Mouse (Mus musculus): ENCODE results near the gene Atp6v1g1. TPM values are rescaled to one million over a fixed set of nuclear protein-coding genes. Genes with fewer than 3 reads are reported as not detected.

Gene Atp6v1g1
- total and polyA plus RNA-seq, 3 experiments: 78.7 to 143 (median 95.1) TPM

DNA sequence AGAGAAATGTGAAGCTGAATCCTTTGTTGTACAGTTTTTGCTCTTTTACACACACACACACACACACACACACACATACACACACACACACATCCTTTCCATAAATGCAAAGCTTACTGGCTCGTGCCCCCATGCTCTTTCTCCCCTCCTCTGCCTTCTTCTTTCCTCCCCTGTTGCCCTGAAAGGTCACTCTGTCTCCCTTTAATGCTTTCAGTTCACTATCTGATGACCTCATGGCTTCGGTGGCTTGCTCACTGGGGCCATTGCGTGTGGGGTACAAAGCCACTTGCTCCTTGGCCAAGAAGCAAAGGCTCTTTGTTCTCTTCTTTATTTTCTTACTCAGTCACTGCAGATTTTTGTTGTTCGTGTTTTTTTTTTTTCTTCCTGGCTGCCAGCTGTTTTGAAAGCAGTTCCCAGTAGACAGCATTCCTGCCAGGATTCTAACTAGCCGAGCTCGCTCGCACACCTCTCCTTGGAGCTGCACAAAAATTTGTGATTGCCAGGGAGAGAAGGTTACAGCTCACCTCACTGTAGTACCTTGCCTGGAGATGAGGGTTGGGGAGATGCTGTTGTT, 25.7 kb downstream of the Atp6v1g1 start:
- in situ Hi-C loops (cut with MboI; ENCODE audit: low pct_ligation_motif_present, low pct_unique_long_range_greater_than_20kb, low sequenced_read_pairs) (loop anchor here (25.0 kb wide), 1 partner anchor 358 kb away; the partner anchor contains the start of gene Col27a1), dilution Hi-C loops (cut with MboI; ENCODE audit: extremely low pct_ligation_motif_present, extremely low pct_unique_long_range_greater_than_20kb, low sequenced_read_pairs) (no loop called here)
- no peak overlapping the region for H3K4me2 ChIP-seq (ENCODE audit: insufficient read depth, low read depth, poor library complexity, severe bottlenecking)
- H3K4me3 ChIP-seq (replicated peaks in 1 of 3; ENCODE audit: low read depth in 2 of 3, low read length in 2 of 3, poor library complexity in 1 of 3): no peak overlapping the region
- DNase-seq (ENCODE audit: extremely low read depth): no peak
- H3K27me3 ChIP-seq (replicated peaks): no peaks in the 10 kb centered on the region
- H3K27ac ChIP-seq (ENCODE audit: insufficient read depth, low read depth): no peak overlapping the region
- no peak overlapping the region for H3K9ac ChIP-seq (ENCODE audit: insufficient read depth, low read depth)
- H3K9me3 ChIP-seq (replicated peaks; ENCODE audit: low read length): peaks cover 12% of the 10 kb centered on the region
- no peaks in the 10 kb centered on the region for H3K4me1 ChIP-seq (ENCODE audit: control insufficient read depth in 1 of 2, insufficient read depth in 2 of 2)
- no peak for TF ChIP-seq CHD2 (IDR thresholded peaks at IDR 0.05; ENCODE audit: low read length)
- TF ChIP-seq E2F4 (IDR thresholded peaks at IDR 0.05; ENCODE audit: insufficient replicate concordance, low read depth, low read length): no peak
- TF ChIP-seq MAFK (IDR thresholded peaks at IDR 0.05; ENCODE audit: insufficient replicate concordance, low read length): no peak
- TF ChIP-seq ETS1 (conservative IDR thresholded peaks at IDR 0.05; ENCODE audit: low read depth, low read length): no peak
- no peak for TF ChIP-seq POLR2A (IDR thresholded peaks at IDR 0.05; ENCODE audit: low read depth, low read length)
- no peak for TF ChIP-seq ELF1 (IDR thresholded peaks at IDR 0.05; ENCODE audit: low read depth, low read length)
- TF ChIP-seq USF1 (IDR thresholded peaks at IDR 0.05; ENCODE audit: low read depth, low read length): no peak
- no peak for TF ChIP-seq POLR2AphosphoS2 (IDR thresholded peaks at IDR 0.05; ENCODE audit: low read depth, low read length)
- TF ChIP-seq USF2 (conservative IDR thresholded peaks at IDR 0.05; ENCODE audit: low read depth, low read length): no peak
- no peak for TF ChIP-seq NELFE (IDR thresholded peaks at IDR 0.05; ENCODE audit: low read depth, low read length)
- no peak for TF ChIP-seq CHD1 (IDR thresholded peaks at IDR 0.05; ENCODE audit: low read depth, low read length)
- no peak for TF ChIP-seq UBTF (IDR thresholded peaks at IDR 0.05; ENCODE audit: low read depth, low read length)
- TF ChIP-seq MEF2A (IDR thresholded peaks at IDR 0.05; ENCODE audit: borderline replicate concordance, low read depth, low read length): no peak
- TF ChIP-seq RCOR1 (conservative IDR thresholded peaks at IDR 0.05; ENCODE audit: low read depth, low read length): no peak
- TF ChIP-seq TBP (conservative IDR thresholded peaks at IDR 0.05; ENCODE audit: low read depth, low read length): no peak
- TF ChIP-seq NRF1 (IDR thresholded peaks at IDR 0.05; ENCODE audit: low read depth, low read length): no peak
- H3K79me2 ChIP-seq (replicated peaks; ENCODE audit: control insufficient read depth, extremely low read depth, insufficient read depth, poor library complexity, severe bottlenecking): no peaks in the 10 kb centered on the region
- peaks cover 57 to 81% of the 10 kb centered on the region in 2 experiments for H3K36me3 ChIP-seq (replicated peaks in 1 of 2; ENCODE audit: control insufficient read depth in 1 of 2, insufficient read depth in 1 of 2, low read length in 1 of 2)

DNA sequence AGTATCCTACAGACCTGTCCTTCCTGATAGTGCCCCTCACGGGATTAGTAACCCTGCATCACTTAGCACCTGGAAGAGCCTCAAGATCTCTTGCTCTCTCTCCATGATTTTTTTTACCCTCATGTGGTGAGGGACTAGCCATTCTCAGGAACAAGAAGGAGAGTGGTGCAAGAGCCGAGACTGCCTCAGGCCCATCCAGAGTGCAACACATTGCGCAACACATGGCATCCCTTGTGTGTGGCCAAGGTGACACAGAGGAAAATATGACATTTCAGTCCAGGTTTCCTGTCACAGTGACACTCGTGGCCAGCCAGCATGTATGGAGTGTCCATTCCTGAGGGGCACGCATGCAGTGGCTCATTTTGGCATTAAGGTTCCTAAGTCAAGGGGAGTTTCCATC, 28.0 kb downstream of the Atp6v1g1 start:
- in situ Hi-C loops (cut with MboI; ENCODE audit: low pct_ligation_motif_present, low pct_unique_long_range_greater_than_20kb, low sequenced_read_pairs): loop anchor here (25.0 kb wide), 1 partner anchor 360 kb away; the partner anchor contains the start of gene Col27a1
- no peaks in the 10 kb centered on the region for H3K27me3 ChIP-seq (replicated peaks)
- peaks cover 15% of the 10 kb centered on the region for H3K9me3 ChIP-seq (replicated peaks; ENCODE audit: low read length)
- no peak overlapping the region for H3K4me2 ChIP-seq (ENCODE audit: insufficient read depth, low read depth, poor library complexity, severe bottlenecking)
- H3K36me3 ChIP-seq (replicated peaks in 1 of 2; ENCODE audit: control insufficient read depth in 1 of 2, insufficient read depth in 1 of 2, low read length in 1 of 2): peaks cover 51 to 66% of the 10 kb centered on the region in 2 experiments
- no peak overlapping the region for H3K27ac ChIP-seq (ENCODE audit: insufficient read depth, low read depth)
- dilution Hi-C loops (cut with MboI; ENCODE audit: extremely low pct_ligation_motif_present, extremely low pct_unique_long_range_greater_than_20kb, low sequenced_read_pairs): no loop called here
- DNase-seq (ENCODE audit: extremely low read depth): no peak
- H3K79me2 ChIP-seq (replicated peaks; ENCODE audit: control insufficient read depth, extremely low read depth, insufficient read depth, poor library complexity, severe bottlenecking): no peaks in the 10 kb centered on the region
- H3K9ac ChIP-seq (ENCODE audit: insufficient read depth, low read depth): no peak overlapping the region
- no peak overlapping the region for H3K4me3 ChIP-seq (replicated peaks in 1 of 3; ENCODE audit: low read depth in 2 of 3, low read length in 2 of 3, poor library complexity in 1 of 3)
- no peaks in the 10 kb centered on the region for H3K4me1 ChIP-seq (ENCODE audit: control insufficient read depth in 1 of 2, insufficient read depth in 2 of 2)
- TF ChIP-seq PAX5 (IDR thresholded peaks at IDR 0.05; ENCODE audit: low read length) (no peak), CHD2 (IDR thresholded peaks at IDR 0.05; ENCODE audit: low read length) (no peak)

Measured in CH12.LX (cell line).